Mouse (Mus musculus) neural tube, embryonic 13.5 days (tissue): ENCODE data around the gene Osbp. TPM values are rescaled to one million over a fixed set of nuclear protein-coding genes. Genes with fewer than 3 reads are reported as not detected.

ENCODE experiments used
- ATAC-seq: fragments of 200-750 bp; cut with Nextera tagmentation; 2 replicates; pipeline ENCODE4 v1.8.0; 2017; ENCODE audit warnings: low read depth, mild to moderate bottlenecking, moderate TSS enrichment, moderate library complexity
- H3K27ac ChIP-seq: fragments of 300-500 bp; sonication (generic); replicated peaks from 2 replicates; pipeline ENCODE4 v1.5.1; 2015; ENCODE audit warnings: moderate library complexity, mild to moderate bottlenecking, inconsistent platforms
- H3K27me3 ChIP-seq: fragments of 300-500 bp; sonication (generic); 2 replicates; pipeline ENCODE4 v1.6.1; 2015; ENCODE audit warnings: mild to moderate bottlenecking, inconsistent platforms
- H3K36me3 ChIP-seq: fragments of 300-500 bp; sonication (generic); 2 replicates; pipeline ENCODE4 v1.6.1; 2015; ENCODE audit warnings: mild to moderate bottlenecking, inconsistent platforms
- H3K4me1 ChIP-seq: fragments of 300-500 bp; sonication (generic); replicated peaks from 2 replicates; pipeline ENCODE4 v1.6.1; 2015; ENCODE audit warnings: inconsistent platforms
- H3K4me2 ChIP-seq: fragments of 300-500 bp; sonication (generic); 2 replicates; pipeline ENCODE4 v1.6.1; 2015; ENCODE audit warnings: inconsistent platforms, mild to moderate bottlenecking, moderate library complexity
- H3K4me3 ChIP-seq: fragments of 300-500 bp; sonication (generic); 2 replicates; pipeline ENCODE4 v1.5.1; 2015; ENCODE audit warnings: mild to moderate bottlenecking, inconsistent platforms
- H3K9ac ChIP-seq: fragments of 300-500 bp; sonication (generic); 2 replicates; pipeline ENCODE4 v1.6.1; 2015; ENCODE audit warnings: moderate library complexity, mild to moderate bottlenecking, inconsistent platforms
- H3K9me3 ChIP-seq: fragments of 300-500 bp; sonication (generic); 2 replicates; pipeline ENCODE4 v1.6.1; 2016; ENCODE audit warnings: inconsistent platforms
- WGBS: fragments of 180-500 bp; shearing (Covaris S2); methylation state at CpG from one replicate; pipeline ENCODE4 v1.1.7; 2015; 5-methylcytosine and 5-hydroxymethylcytosine counted together
- polyA plus RNA-seq: library from polyadenylated mRNA; unstranded; fragments of >200 nt; fragmentation: Nextera tagmentation; extraction: Ambion mirVana; gene quantifications from 2 replicates; pipeline ENCODE4 v1.2.1, GENCODE M21; 2015

Osbp gene
- polyA plus RNA-seq, 1 experiment from 2014 or later, result 4.5 TPM

GRCm38 (mm10) chr19:12007105-12007931, 41.6 kb downstream of the Osbp start:
- 0 out of 2 replicates have a peak overlapping the region, but pooled peaks have one; percentile 39 for H3K27ac ChIP-seq
- H3K4me3 ChIP-seq, result peak overlapping the region; percentile 62
- ATAC-seq, result no peak
- H3K36me3 ChIP-seq, result no peaks in the 10 kb centered on the region
- peaks cover 25% of the 10 kb centered on the region for H3K4me1 ChIP-seq
- no peaks in the 10 kb centered on the region for H3K9me3 ChIP-seq
- peak overlapping the region; percentile 57 for H3K4me2 ChIP-seq
- H3K27me3 ChIP-seq, result no peaks in the 10 kb centered on the region
- peak overlapping the region; percentile 65; the same call in 1 of the 2 replicates for H3K9ac ChIP-seq
- 15% methylated on average over 17 of the region's 17 CpGs for WGBS

- H3K4me3 ChIP-seq, result no peak overlapping the region
- no peak for ATAC-seq
- no peak overlapping the region for H3K9ac ChIP-seq
- H3K9me3 ChIP-seq, result no peaks in the 10 kb centered on the region
- H3K4me1 ChIP-seq, result peaks cover 28% of the 10 kb centered on the region
- no peak overlapping the region for H3K27ac ChIP-seq
- no peaks in the 10 kb centered on the region for H3K36me3 ChIP-seq
- H3K4me2 ChIP-seq, result peak overlapping the region; percentile 69; the same call in 1 of the 2 replicates
- WGBS, result 21% methylated on average over 17 of the region's 17 CpGs
- H3K27me3 ChIP-seq, result no peaks in the 10 kb centered on the region
Measured at GRCm38 (mm10) chr19:12008410-12009380, 43.0 kb downstream of the Osbp start.

- Histone ChIP-seq H3K4me2 (peak overlapping the region; percentile 69), H3K27me3 (no peaks in the 10 kb centered on the region), H3K27ac (peak overlapping the region; percentile 92), H3K4me1 (peaks cover 22% of the 10 kb centered on the region), H3K9ac (peak overlapping the region; percentile 87), H3K9me3 (no peaks in the 10 kb centered on the region), H3K36me3 (no peaks in the 10 kb centered on the region), H3K4me3 (peak overlapping the region; percentile 63)
- no peak for ATAC-seq
- WGBS, result 1% methylated on average over 24 of the region's 24 CpGs
Measured at GRCm38 (mm10) chr19:12009501-12010280, 44.0 kb downstream of the Osbp start.

- H3K4me2 ChIP-seq, result peak overlapping the region; percentile 69
- H3K27me3 ChIP-seq, result no peaks in the 10 kb centered on the region
- peak overlapping the region; percentile 87 for H3K9ac ChIP-seq
- H3K36me3 ChIP-seq, result no peaks in the 10 kb centered on the region
- H3K4me3 ChIP-seq, result peak overlapping the region; percentile 63
- peaks cover 18% of the 10 kb centered on the region for H3K4me1 ChIP-seq
- ATAC-seq, result peak; percentile 40
- under 1% methylated on average over 24 of the region's 24 CpGs for WGBS
- peak overlapping the region; percentile 92 for H3K27ac ChIP-seq
- no peaks in the 10 kb centered on the region for H3K9me3 ChIP-seq
Measured at GRCm38 (mm10) chr19:12010281-12010771, 44.6 kb downstream of the Osbp start.

- no peaks in the 10 kb centered on the region for H3K36me3 ChIP-seq
- ATAC-seq, result peak; percentile 74
- under 1% methylated on average over 26 of the region's 26 CpGs for WGBS
Measured at GRCm38 (mm10) chr19:12010916-12011559, 45.3 kb downstream of the Osbp start.

GRCm38 (mm10) chr19:12011560-12012556, 46.1 kb downstream of the Osbp start:
- peak overlapping the region; percentile 69 for H3K4me2 ChIP-seq
- H3K9ac ChIP-seq, result peak overlapping the region; percentile 62
- peak; percentile 82 for ATAC-seq

More at GRCm38 (mm10) chr19:12010916-12011559, 45.3 kb downstream of the Osbp start:
- Histone ChIP-seq H3K27me3 (no peaks in the 10 kb centered on the region), H3K9ac (peak overlapping the region; percentile 87), H3K4me3 (peak overlapping the region; percentile 63), H3K9me3 (no peaks in the 10 kb centered on the region), H3K4me2 (peak overlapping the region; percentile 69), H3K4me1 (peaks cover 18% of the 10 kb centered on the region), H3K27ac (peak overlapping the region; percentile 92)

GRCm38 (mm10) chr19:12012615-12013014, 46.9 kb downstream of the Osbp start:
- Histone ChIP-seq H3K4me1 (peaks cover 5% of the 10 kb centered on the region), H3K27ac (no peak overlapping the region), H3K9ac (peak overlapping the region; percentile 57), H3K4me3 (peak overlapping the region; percentile 63), H3K9me3 (no peaks in the 10 kb centered on the region), H3K4me2 (peak overlapping the region; percentile 69), H3K27me3 (no peaks in the 10 kb centered on the region), H3K36me3 (no peaks in the 10 kb centered on the region)
- 1% methylated on average over 10 of the region's 10 CpGs for WGBS
- no peak for ATAC-seq

More at GRCm38 (mm10) chr19:12011560-12012556, 46.1 kb downstream of the Osbp start:
- no peaks in the 10 kb centered on the region for H3K27me3 ChIP-seq
- peak overlapping the region; percentile 63 for H3K4me3 ChIP-seq
- WGBS, result under 1% methylated on average over 49 of the region's 49 CpGs
- no peaks in the 10 kb centered on the region for H3K9me3 ChIP-seq
- H3K4me1 ChIP-seq, result peaks cover 12% of the 10 kb centered on the region
- H3K36me3 ChIP-seq, result no peaks in the 10 kb centered on the region
- peak overlapping the region; percentile 92 for H3K27ac ChIP-seq

- H3K36me3 ChIP-seq, result no peaks in the 10 kb centered on the region
- no peaks in the 10 kb centered on the region for H3K9me3 ChIP-seq
- no peak overlapping the region for H3K27ac ChIP-seq
- H3K4me3 ChIP-seq, result peak overlapping the region; percentile 63
- no peaks in the 10 kb centered on the region for H3K27me3 ChIP-seq
- peaks cover 3% of the 10 kb centered on the region; the same call in 1 of the 2 replicates for H3K4me1 ChIP-seq
- H3K9ac ChIP-seq, result peak overlapping the region; percentile 57
- ATAC-seq, result no peak
- H3K4me2 ChIP-seq, result peak overlapping the region; percentile 69
- under 1% methylated on average over 12 of the region's 12 CpGs for WGBS
Measured at GRCm38 (mm10) chr19:12013228-12013627, 47.5 kb downstream of the Osbp start.

GRCm38 (mm10) chr19:12015708-12016107, 50.0 kb downstream of the Osbp start:
- H3K4me1 ChIP-seq, result peaks cover 3% of the 10 kb centered on the region; the same call in 1 of the 2 replicates
- H3K27ac ChIP-seq, result no peak overlapping the region
- no peak overlapping the region for H3K9ac ChIP-seq
- H3K9me3 ChIP-seq, result no peaks in the 10 kb centered on the region
- no peak overlapping the region for H3K4me3 ChIP-seq
- ATAC-seq, result no peak
- H3K27me3 ChIP-seq, result no peaks in the 10 kb centered on the region
- no peaks in the 10 kb centered on the region for H3K36me3 ChIP-seq
- no peak overlapping the region for H3K4me2 ChIP-seq
- 73% methylated on average over 8 of the region's 8 CpGs for WGBS

- Histone ChIP-seq H3K4me3 (no peak overlapping the region), H3K27me3 (no peaks in the 10 kb centered on the region), H3K9me3 (no peaks in the 10 kb centered on the region), H3K27ac (no peak overlapping the region), H3K36me3 (no peaks in the 10 kb centered on the region), H3K9ac (no peak overlapping the region), H3K4me2 (no peak overlapping the region), H3K4me1 (peaks cover 3% of the 10 kb centered on the region; the same call in 1 of the 2 replicates)
- ATAC-seq, result no peak
- 69% methylated on average over 4 of the region's 4 CpGs for WGBS
Measured at GRCm38 (mm10) chr19:12016192-12016591, 50.5 kb downstream of the Osbp start.
